ENCODE assay signal across 28 mouse cellular contexts in genomic region chr7:75500164-75500563, GRCm38 (mm10). TPM values are rescaled to one million over a fixed set of nuclear protein-coding genes. Genes with fewer than 3 reads are reported as not detected.
DNase-seq lines count a peak whose midpoint lies in the region; ATAC-seq and TF ChIP-seq lines count a peak whose summit lies in the region.
"Had no signal": no experiment of that assay in that cellular context is flagged by ENCODE, and none has a peak within 500 bp of the region (broad histone marks: within the 10 kb centered on the region; RNA-seq: fewer than 3 reads in every experiment).

No protein-coding gene starts in this region.

- no peak for TF ChIP-seq CTCF in intestine, postnatal 0 days (IDR thresholded peaks at IDR 0.05; ENCODE audit: low read depth)

- no peak for ATAC-seq in heart, embryonic 13.5 days (ENCODE audit: extremely low read depth, insufficient number of reproducible peaks, low FRiP score, low TSS enrichment)
- no peak for ATAC-seq in intestine, postnatal 0 days
- no peak for ATAC-seq in intestine, embryonic 16.5 days
- ATAC-seq in common myeloid progenitor, adult 5-6 weeks (replicated peaks; ENCODE audit: low read depth, poor library complexity, severe bottlenecking) = peak; percentile 67
- ATAC-seq in forebrain, embryonic 14.5 days = no peak
- ATAC-seq: CD4-positive, CD25-positive, alpha-beta regulatory T cell, adult 4 months had no signal

- peaks cover 66% of the 10 kb centered on the region for H3K4me1 ChIP-seq in heart, embryonic 13.5 days
- H3K4me1 ChIP-seq in intestine, postnatal 0 days (replicated peaks; ENCODE audit: control insufficient read depth, insufficient read depth, low read length) = peaks cover 17% of the 10 kb centered on the region; the same call in 1 of the 2 replicates
- peaks cover 13% of the 10 kb centered on the region for H3K4me1 ChIP-seq in intestine, embryonic 16.5 days (ENCODE audit: control insufficient read depth, insufficient read depth, low read length)
- H3K4me1 ChIP-seq in forebrain, embryonic 14.5 days (ENCODE audit: control insufficient read depth, insufficient read depth, low read length) = no peaks in the 10 kb centered on the region
- H3K4me1 ChIP-seq: embryonic facial prominence, embryonic 15.5 days; forebrain, embryonic 12.5 days; hindbrain, embryonic 13.5 days; neural tube, embryonic 12.5 days had no signal

- H3K9me3 ChIP-seq in heart, embryonic 13.5 days = no peaks in the 10 kb centered on the region
- H3K9me3 ChIP-seq in intestine, postnatal 0 days (ENCODE audit: control insufficient read depth) = no peaks in the 10 kb centered on the region
- no peaks in the 10 kb centered on the region for H3K9me3 ChIP-seq in intestine, embryonic 16.5 days (ENCODE audit: control insufficient read depth, low read length)
- H3K9me3 ChIP-seq in forebrain, embryonic 14.5 days (replicated peaks; ENCODE audit: control insufficient read depth, low read length) = no peaks in the 10 kb centered on the region
- H3K9me3 ChIP-seq: embryonic facial prominence, embryonic 10.5 days; embryonic facial prominence, embryonic 15.5 days; forebrain, embryonic 12.5 days; hindbrain, embryonic 13.5 days; liver, embryonic 15.5 days; lung, embryonic 15.5 days; midbrain, embryonic 12.5 days; neural tube, embryonic 12.5 days had no signal

- no peak for DNase-seq in heart, postnatal 25 days (ENCODE audit: low spot score)
- DNase-seq in 416B (ENCODE audit: low read depth) = peak; percentile 51
- no peak for DNase-seq in forebrain, embryonic 14.5 days (ENCODE audit: low spot score)
- DNase-seq: adrenal gland, postnatal 25 days; cerebellum, adult 18-20 months; cerebellum, postnatal 14 days; gastrocnemius, postnatal 10 days; heart, postnatal 4 days; kidney, adult 11 months; layer of hippocampus, postnatal 36 days; left cerebral cortex, postnatal 4 days; right cerebral cortex, adult 18-20 months; spleen, adult 18-20 months; thymus, postnatal 25 days had no signal

- peak overlapping the region; percentile 19 for H3K4me2 ChIP-seq in heart, embryonic 13.5 days
- no peak overlapping the region for H3K4me2 ChIP-seq in intestine, postnatal 0 days (replicated peaks; ENCODE audit: low read depth)
- H3K4me2 ChIP-seq in intestine, embryonic 16.5 days (ENCODE audit: low read depth, low read length) = no peak overlapping the region
- H3K4me2 ChIP-seq in forebrain, embryonic 14.5 days (ENCODE audit: low read length) = no peak overlapping the region
- H3K4me2 ChIP-seq: embryonic facial prominence, embryonic 15.5 days; forebrain, embryonic 12.5 days; hindbrain, embryonic 13.5 days; liver, embryonic 15.5 days; lung, embryonic 15.5 days; midbrain, embryonic 12.5 days; neural tube, embryonic 12.5 days had no signal

- H3K4me3 ChIP-seq in heart, embryonic 13.5 days = no peak overlapping the region
- H3K4me3 ChIP-seq in intestine, postnatal 0 days (ENCODE audit: low read depth, low read length) = no peak overlapping the region
- H3K4me3 ChIP-seq in intestine, embryonic 16.5 days (ENCODE audit: low read length) = no peak overlapping the region
- no peak overlapping the region for H3K4me3 ChIP-seq in forebrain, embryonic 14.5 days (ENCODE audit: low read depth, low read length)
- H3K4me3 ChIP-seq: embryonic facial prominence, embryonic 10.5 days; embryonic facial prominence, embryonic 15.5 days; forebrain, embryonic 12.5 days; hindbrain, embryonic 13.5 days; liver, embryonic 15.5 days; lung, embryonic 15.5 days; midbrain, embryonic 12.5 days; myocyte; neural tube, embryonic 12.5 days had no signal

- intact Hi-C loops in heart, postnatal 25 days (cut with DNase I) = no loop called here

- no peaks in the 10 kb centered on the region for H3K27me3 ChIP-seq in heart, embryonic 13.5 days (replicated peaks)
- no peaks in the 10 kb centered on the region for H3K27me3 ChIP-seq in intestine, postnatal 0 days (replicated peaks; ENCODE audit: control insufficient read depth, insufficient read depth, low read length)
- H3K27me3 ChIP-seq in intestine, embryonic 16.5 days (replicated peaks; ENCODE audit: control insufficient read depth, insufficient read depth, low read length) = no peaks in the 10 kb centered on the region
- H3K27me3 ChIP-seq in forebrain, embryonic 14.5 days (replicated peaks; ENCODE audit: control insufficient read depth, insufficient read depth, low read length) = no peaks in the 10 kb centered on the region
- H3K27me3 ChIP-seq: embryonic facial prominence, embryonic 15.5 days; forebrain, embryonic 12.5 days; hindbrain, embryonic 13.5 days; liver, embryonic 15.5 days; lung, embryonic 15.5 days; midbrain, embryonic 12.5 days; neural tube, embryonic 12.5 days had no signal

- peaks cover 7% of the 10 kb centered on the region; the same call in 1 of the 2 replicates for H3K36me3 ChIP-seq in heart, embryonic 13.5 days
- no peaks in the 10 kb centered on the region for H3K36me3 ChIP-seq in intestine, postnatal 0 days (ENCODE audit: control insufficient read depth, insufficient read depth)
- no peaks in the 10 kb centered on the region for H3K36me3 ChIP-seq in intestine, embryonic 16.5 days (ENCODE audit: control insufficient read depth, insufficient read depth, low read length)
- no peaks in the 10 kb centered on the region for H3K36me3 ChIP-seq in forebrain, embryonic 14.5 days (ENCODE audit: control insufficient read depth, insufficient read depth, low read length)
- H3K36me3 ChIP-seq: embryonic facial prominence, embryonic 10.5 days; embryonic facial prominence, embryonic 15.5 days; forebrain, embryonic 12.5 days; hindbrain, embryonic 13.5 days; liver, embryonic 15.5 days; lung, embryonic 15.5 days; midbrain, embryonic 12.5 days; neural tube, embryonic 12.5 days had no signal

- 57% methylated on average over 4 of the region's 4 CpGs for WGBS in heart, embryonic 13.5 days
- 83% methylated on average over 4 of the region's 4 CpGs for WGBS in intestine, postnatal 0 days
- 87% methylated on average over 4 of the region's 4 CpGs for WGBS in intestine, embryonic 16.5 days
- WGBS in forebrain, embryonic 14.5 days = 97% methylated on average over 4 of the region's 4 CpGs

- peak overlapping the region; percentile 46 for H3K27ac ChIP-seq in heart, embryonic 13.5 days (replicated peaks)
- peak overlapping the region; percentile 23; the same call in 1 of the 2 replicates for H3K27ac ChIP-seq in intestine, postnatal 0 days (ENCODE audit: low read depth, low read length)
- no peak overlapping the region for H3K27ac ChIP-seq in intestine, embryonic 16.5 days (ENCODE audit: low read length)
- H3K27ac ChIP-seq in forebrain, embryonic 14.5 days (ENCODE audit: low read depth, low read length) = no peak overlapping the region
- H3K27ac ChIP-seq: embryonic facial prominence, embryonic 10.5 days; embryonic facial prominence, embryonic 15.5 days; forebrain, embryonic 12.5 days; hindbrain, embryonic 13.5 days; liver, embryonic 15.5 days; lung, embryonic 15.5 days; midbrain, embryonic 12.5 days; neural tube, embryonic 12.5 days had no signal

- H3K9ac ChIP-seq in heart, embryonic 13.5 days = no peak overlapping the region
- H3K9ac ChIP-seq in intestine, postnatal 0 days (ENCODE audit: low read depth, low read length) = no peak overlapping the region
- no peak overlapping the region for H3K9ac ChIP-seq in intestine, embryonic 16.5 days (ENCODE audit: low read depth, low read length)
- H3K9ac ChIP-seq in forebrain, embryonic 14.5 days (ENCODE audit: low read length) = no peak overlapping the region
- H3K9ac ChIP-seq: embryonic facial prominence, embryonic 15.5 days; forebrain, embryonic 12.5 days; hindbrain, embryonic 13.5 days; liver, embryonic 15.5 days; lung, embryonic 15.5 days; midbrain, embryonic 12.5 days; neural tube, embryonic 12.5 days had no signal

RNA-seq across cellular contexts. Expression of gene Akap13, which starts 44.8 kb away (rescaled TPM):
- 41.8 and 45.2 TPM in 2 replicates for polyA plus RNA-seq in heart, embryonic 13.5 days (2015; fragmentation: Nextera tagmentation; extraction: Ambion mirVana)
- 10 to 100 TPM; 61.0 to 79.5 TPM for total RNA-seq in heart, postnatal 25 days (2021)
- polyA plus RNA-seq in intestine, postnatal 0 days (2015; fragmentation: Nextera tagmentation; extraction: Ambion mirVana) = 17.4 and 19.9 TPM in 2 replicates
- polyA plus RNA-seq in intestine, embryonic 16.5 days (2015; fragmentation: Nextera tagmentation; extraction: Ambion mirVana) = 22.1 and 24.9 TPM in 2 replicates
- 275 and 299 TPM in 2 replicates for total RNA-seq in common myeloid progenitor, adult 5-6 weeks (2017)
- 9.8 and 14.2 TPM in 2 replicates for polyA plus RNA-seq in forebrain, embryonic 14.5 days (2014; fragmentation: Nextera tagmentation; extraction: Ambion mirVana)

Comparison
In these comparisons a context has a peak if more than half of its experiments do, and no peak if none do; other contexts are left out.
1. H3K27ac ChIP-seq: peak in heart, embryonic 13.5 days (single experiment) and intestine, postnatal 0 days (single experiment); none in intestine, embryonic 16.5 days (single experiment) and forebrain, embryonic 14.5 days (single experiment).